In genomic region chr1:12242090-12242489, GRCm38 (mm10) we compare ENCODE assay signal across 17 mouse cellular contexts.
"Had no signal": no experiment of that assay in that cellular context is flagged by ENCODE, and none has a peak within 500 bp of the region (broad histone marks: within the 10 kb centered on the region; RNA-seq: fewer than 3 reads in every experiment).

No protein-coding gene starts in this region.

- ATAC-seq: liver, postnatal 0 days; lung, postnatal 0 days had no signal

- DNase-seq: liver, postnatal 0 days; lung, postnatal 14 days; lung, postnatal 36 days; midbrain, embryonic 14.5 days; right cerebral cortex, postnatal 14 days; thymus, adult 2 months; thymus, postnatal 25 days; thymus, postnatal 4 days had no signal

- H3K4me1 ChIP-seq: liver, embryonic 15.5 days; lung, embryonic 15.5 days; megakaryocyte, embryonic 14.5 days; midbrain, embryonic 12.5 days; neural tube, embryonic 12.5 days; stomach, embryonic 15.5 days had no signal

- H3K9me3 ChIP-seq: liver, embryonic 15.5 days; lung, embryonic 15.5 days; megakaryocyte, embryonic 14.5 days; midbrain, embryonic 12.5 days; neural tube, embryonic 12.5 days; stomach, embryonic 15.5 days had no signal

- H3K4me3 ChIP-seq: liver, embryonic 15.5 days; lung, embryonic 15.5 days; megakaryocyte, embryonic 14.5 days; midbrain, embryonic 12.5 days; neural tube, embryonic 12.5 days; stomach, embryonic 15.5 days had no signal

- H3K4me2 ChIP-seq: liver, embryonic 15.5 days; lung, embryonic 15.5 days; midbrain, embryonic 12.5 days; neural tube, embryonic 12.5 days; stomach, embryonic 15.5 days had no signal

- H3K27ac ChIP-seq: liver, embryonic 15.5 days; lung, embryonic 15.5 days; macrophage; midbrain, embryonic 12.5 days; neural tube, embryonic 12.5 days; stomach, embryonic 15.5 days; stomach, postnatal 0 days had no signal

- H3K36me3 ChIP-seq: liver, embryonic 15.5 days; lung, embryonic 15.5 days; midbrain, embryonic 12.5 days; neural tube, embryonic 12.5 days; stomach, embryonic 15.5 days had no signal

- H3K27me3 ChIP-seq: liver, embryonic 15.5 days; lung, embryonic 15.5 days; megakaryocyte, embryonic 14.5 days; midbrain, embryonic 12.5 days; neural tube, embryonic 12.5 days; stomach, embryonic 15.5 days had no signal

- H3K9ac ChIP-seq: liver, embryonic 15.5 days; liver, postnatal 0 days; lung, embryonic 15.5 days; midbrain, embryonic 12.5 days; neural tube, embryonic 12.5 days; stomach, embryonic 15.5 days had no signal
